Mouse (Mus musculus) CD4-positive, CD25-positive, alpha-beta regulatory T cell, adult 2 months (primary cell): ENCODE data around the gene Gm17428.
"Not testable (repeated sequence)": the region's sequence is repeated elsewhere in the genome, so short reads cannot be mapped to it uniquely, and the experiment has no call there.

Source experiments
- DNase-seq: peaks from one replicate; pipeline ENCODE4 v3.0.0-alpha.2; 2012; ENCODE audit warnings: low read depth, low spot score

Gene Gm17428

DNA sequence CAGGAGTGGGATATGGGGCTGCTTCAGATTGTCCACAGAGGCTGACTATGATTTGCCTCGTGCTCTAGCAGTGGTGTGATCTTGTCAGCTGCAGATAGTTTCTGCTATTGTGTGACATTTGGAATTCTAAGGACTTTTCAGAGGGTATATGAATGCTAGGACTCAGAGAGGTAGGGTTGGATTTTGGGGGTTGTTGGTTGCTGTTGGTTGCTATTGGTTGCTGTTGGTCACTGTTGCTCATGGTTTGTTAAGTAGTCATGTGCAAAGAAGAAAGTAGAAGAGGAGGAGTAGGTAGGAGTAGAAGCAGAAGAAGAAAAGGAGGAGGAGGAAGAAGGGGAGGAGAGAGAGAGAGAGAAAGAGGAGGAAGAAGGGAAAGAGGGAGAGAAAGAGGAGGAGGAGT, at the start of gene Gm17428:
Gene Gm17428 (plus strand): TSS at position 301 of the 400 bp plus-strand sequence.
- no peak for DNase-seq

- DNase-seq, result no peak
Observed at GRCm38 (mm10) chr14:54927296-54927695, 49.4 kb upstream of the Gm17428 start.

DNA sequence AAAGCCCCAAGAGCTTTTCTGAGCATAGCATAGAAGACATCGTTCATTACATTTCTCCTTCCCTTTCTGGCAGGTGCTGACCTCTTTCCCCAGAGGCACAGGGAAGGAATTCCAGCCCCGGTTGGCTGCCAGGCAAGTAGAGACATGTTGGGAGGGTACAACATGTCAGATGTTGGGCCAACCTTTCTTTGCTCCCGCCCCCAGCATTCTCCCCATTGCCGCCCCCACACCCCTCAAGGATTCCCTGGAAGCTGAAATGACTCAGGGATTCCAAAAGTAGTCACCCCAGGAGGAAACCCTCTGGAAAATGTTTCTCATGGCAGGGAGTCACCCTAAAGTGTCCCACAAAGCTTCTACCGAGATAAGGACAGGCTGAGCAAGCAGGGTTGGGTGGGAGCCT, 46.9 kb upstream of the Gm17428 start:
- no peak for DNase-seq

DNA sequence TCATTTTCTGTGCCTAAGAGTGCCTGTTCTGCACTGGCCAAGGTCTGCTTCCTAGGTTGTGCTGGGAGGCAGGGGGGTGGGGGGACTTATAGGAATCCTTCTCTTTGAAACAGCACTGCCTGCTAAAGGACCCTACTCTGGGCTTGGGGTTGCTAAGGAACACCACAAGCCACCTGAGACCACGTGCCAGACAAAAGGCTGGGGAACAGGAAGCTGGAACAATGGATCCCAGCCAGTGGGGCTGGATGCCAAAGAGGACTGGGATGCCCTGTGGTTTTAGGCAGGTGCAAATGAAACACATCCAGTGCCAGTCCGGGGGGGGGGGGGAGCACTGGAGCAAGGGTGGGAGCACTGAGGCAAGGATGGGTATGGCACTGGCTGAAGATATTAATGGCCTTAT, 46.3 kb upstream of the Gm17428 start:
- no peak for DNase-seq

DNA sequence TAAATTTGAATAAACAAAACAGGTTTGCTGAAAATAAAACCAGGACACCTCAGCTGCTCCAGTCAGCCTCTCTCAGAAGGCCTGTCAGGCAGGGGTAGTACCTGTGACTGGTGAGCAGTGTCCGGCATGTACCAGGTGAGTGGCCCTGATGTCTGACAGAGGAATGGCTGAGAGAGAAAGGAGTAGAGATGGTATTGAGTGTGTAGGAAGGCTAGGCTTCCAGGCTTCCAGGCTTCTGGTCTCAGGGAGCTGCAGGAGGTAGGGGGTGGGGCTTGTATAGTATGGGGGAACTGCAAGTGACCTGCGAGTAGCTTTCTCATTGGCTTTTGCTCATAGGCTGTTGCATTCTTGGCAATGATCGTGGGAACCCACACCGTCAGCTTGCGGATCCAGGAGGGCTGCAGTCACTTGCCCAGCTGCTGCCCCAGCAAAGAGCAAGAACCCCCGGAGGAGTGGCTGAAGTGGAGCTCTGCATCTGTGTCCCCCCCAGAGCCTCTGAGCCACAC, 44.0 kb upstream of the Gm17428 start, which contains the start of gene Il25:
Gene Il25 (plus strand): TSS at position 51 of the 506 bp plus-strand sequence.
- DNase-seq, result no peak

DNA sequence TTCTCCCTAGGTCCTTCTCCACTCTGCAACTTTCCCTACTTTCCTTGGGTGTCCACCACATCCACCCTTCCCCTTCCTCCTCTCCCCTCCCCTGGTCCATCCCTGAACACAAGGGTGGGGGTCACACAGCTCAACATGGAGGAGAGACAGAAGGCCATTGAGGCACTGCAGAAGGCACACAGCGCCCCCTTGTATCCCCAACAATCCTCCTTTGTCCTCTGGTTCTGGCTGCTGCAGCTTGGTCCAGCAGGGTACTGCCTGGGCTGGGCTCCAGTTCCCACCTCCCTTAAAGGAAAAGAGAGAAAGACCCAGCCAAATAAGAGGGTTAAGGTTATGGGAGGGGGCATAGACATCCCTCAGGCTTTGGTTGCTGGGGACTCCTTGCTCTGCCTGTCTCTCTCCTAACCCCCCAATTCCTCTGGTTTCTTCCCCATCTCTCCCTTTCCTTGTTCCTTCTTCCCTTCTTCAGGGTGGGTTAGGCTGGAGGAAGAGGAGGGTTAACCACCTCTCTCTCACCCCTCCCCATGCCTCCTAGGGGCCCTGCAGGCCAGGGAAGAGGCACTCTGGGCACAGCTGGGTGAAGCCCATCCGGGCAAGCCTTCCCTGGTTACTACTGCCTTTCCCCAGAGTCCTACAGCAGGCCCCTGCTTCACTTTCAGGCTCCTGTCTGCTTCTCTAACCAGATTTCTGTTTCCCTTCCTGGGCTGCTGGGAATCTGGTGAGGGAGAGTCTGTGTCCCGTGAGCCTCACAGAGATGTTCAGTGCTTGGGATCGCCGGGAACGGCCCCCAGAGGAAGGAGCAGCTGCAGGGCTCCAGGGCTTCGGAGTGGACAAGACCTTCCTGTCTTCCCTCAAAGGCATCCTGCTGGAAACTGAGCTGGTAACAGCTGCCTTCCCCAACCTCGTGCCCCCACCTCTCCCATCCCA, 40.6 kb upstream of the Gm17428 start, which contains the start of gene Cmtm5:
Gene Cmtm5 (plus strand): TSS at position 358 of the 927 bp plus-strand sequence.
- DNase-seq, result no peak

DNA sequence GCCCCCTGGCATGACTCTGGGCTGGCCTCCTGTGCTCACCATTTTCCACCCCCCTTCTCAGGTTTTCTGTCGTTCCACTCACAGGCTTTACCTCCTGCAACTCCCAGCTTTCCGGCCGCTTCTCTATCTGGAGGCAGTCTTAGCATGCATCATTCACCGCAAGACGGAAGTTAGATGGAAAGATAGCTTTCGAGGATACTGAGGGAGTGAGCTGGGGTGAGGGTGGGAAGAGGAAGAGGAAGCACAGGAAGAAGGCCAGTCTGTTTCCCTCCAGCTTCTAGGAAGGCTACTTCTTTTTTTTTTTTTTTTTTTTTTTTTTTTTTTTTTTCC, 39.9 kb upstream of the Gm17428 start:
- DNase-seq, result no peak

GRCm38 (mm10) chr14:54937361-54938182, 39.2 kb upstream of the Gm17428 start:
- no peak for DNase-seq

GRCm38 (mm10) chr14:54938431-54939219, 38.1 kb upstream of the Gm17428 start:
- DNase-seq, result no peak

DNA sequence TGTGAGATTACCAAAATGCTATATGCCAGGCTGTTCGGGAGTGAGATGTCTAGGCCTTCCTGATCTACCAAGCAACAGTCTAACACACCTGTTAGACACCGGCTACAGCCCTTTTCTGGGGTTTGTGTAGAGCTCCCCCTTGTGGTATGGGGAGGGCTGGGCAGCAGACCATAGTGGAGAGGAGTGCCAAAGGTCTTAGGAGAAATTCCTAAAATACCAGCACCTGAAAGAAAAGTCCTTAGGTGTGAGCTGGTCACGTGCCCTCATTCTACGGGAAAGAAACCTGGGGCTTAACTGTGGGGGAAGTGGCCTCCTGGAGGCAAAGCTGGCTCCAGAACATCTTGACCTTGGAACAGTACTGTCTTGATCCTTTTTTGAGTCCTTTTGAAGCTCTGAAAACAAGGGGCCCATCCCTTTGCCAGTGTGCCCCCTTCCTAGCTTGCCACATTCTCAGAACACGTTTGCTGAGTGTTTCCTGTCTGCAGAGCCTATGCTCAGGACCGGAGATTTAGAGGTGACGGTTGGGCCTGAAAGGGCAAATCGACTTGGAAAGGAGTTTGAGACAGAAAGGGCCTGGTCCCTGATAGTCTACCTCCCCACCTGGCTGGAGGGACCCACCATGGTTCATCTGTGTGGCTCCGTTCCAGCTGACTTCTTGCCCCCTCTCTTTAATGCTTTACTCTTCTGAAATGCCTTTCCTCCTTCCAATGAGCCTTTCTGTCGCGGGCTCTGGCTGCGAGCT, 37.1 kb upstream of the Gm17428 start:
- peak; percentile 79 for DNase-seq

- DNase-seq, result no peak
Observed at GRCm38 (mm10) chr14:54940176-54940530, 36.6 kb upstream of the Gm17428 start.

DNA sequence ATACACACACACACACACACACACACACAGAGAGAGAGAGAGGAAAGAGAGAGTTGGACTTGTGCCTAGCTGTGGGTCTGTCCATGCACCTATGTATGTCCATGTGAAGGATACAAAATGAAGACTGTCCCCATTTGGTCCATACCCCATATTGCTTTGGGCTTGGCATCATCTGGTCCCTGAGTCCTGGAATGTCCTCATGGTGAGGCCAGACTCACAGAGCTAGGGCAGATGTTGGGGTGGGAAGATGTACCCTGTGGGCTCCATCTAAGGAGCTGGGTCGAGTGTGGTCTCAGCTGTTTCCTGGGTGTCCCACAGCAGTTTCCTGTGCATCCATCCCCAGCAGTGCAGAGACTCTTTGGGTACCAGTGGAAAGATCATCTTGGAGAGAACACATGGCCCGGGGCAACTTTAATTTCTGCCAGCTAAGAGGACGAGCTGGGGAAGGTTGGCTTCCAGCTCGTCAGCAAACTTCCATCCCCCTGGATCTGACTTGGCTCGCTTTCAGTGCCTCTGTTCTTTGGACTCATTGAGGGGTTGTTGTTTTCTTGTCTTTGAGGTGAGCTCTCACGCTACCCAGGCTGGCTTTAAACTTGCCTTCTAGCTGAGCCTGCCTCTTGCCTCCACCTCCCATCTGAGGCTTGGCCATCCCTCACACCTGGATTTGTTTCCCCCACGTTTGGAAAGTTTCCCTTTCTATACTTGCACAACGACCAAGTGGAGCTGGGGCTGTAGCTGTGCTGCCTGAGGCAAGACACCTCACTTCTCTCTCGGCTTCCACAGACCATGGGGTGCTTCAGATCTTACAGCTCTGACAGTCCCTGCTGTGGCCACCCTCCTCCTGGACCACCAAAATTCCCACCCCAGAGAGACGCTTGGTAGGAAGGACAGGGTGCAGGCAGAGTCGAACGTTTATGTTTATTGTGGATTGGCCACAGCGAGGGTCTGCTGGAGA, 35.4 kb upstream of the Gm17428 start:
- DNase-seq, result no peak

DNA sequence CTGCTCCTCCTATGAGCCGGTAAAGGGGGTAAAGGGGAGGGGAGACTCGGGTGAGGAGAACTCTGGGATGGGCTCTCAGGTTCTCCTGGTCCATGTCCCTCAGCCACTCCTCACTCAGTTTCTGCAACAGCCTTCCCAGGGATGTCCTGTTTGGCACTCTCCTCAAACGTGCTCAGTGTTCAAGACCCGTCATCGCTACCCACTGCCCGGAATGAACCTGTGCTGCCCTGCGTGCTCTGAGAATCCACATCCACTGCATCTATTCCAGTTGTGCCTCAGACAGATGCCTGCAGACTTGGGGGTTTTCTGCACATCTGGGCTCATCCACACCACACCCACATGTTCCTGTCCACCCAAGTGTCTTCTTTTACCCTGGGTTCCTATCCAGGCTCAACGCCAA, 34.3 kb upstream of the Gm17428 start:
- no peak for DNase-seq

DNA sequence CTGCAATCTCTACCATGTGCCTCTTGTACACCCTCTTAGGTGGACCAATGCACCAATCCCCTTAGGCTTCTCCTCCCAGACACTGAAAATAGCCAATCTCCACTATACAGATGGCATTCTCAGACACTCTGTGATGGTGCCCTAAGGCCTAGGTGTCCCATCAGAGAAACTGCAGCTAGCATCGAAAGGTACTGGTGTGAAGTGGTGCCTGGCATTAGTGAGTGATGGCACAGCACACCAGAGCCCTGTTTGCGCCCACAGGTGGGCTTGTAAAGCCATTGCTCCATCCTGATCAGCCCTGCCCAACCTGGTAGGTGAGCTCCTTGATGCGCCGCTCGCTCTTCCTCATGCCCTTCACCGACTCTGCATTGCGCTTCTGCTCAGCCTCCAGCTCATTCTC, 32.8 kb upstream of the Gm17428 start:
- no peak for DNase-seq

- no peak for DNase-seq
Observed at GRCm38 (mm10) chr14:54944939-54945338, 31.8 kb upstream of the Gm17428 start.

- DNase-seq, result no peak
Observed at GRCm38 (mm10) chr14:54945975-54946704, 30.6 kb upstream of the Gm17428 start.

- not testable (repeated sequence) for DNase-seq
Observed at GRCm38 (mm10) chr14:54947008-54947407, 29.7 kb upstream of the Gm17428 start.

GRCm38 (mm10) chr14:54948781-54949180, 28.0 kb upstream of the Gm17428 start:
- no peak for DNase-seq

- DNase-seq, result no peak
Observed at GRCm38 (mm10) chr14:54950493-54950892, 26.2 kb upstream of the Gm17428 start.
